Mouse (Mus musculus): ENCODE data around the gene Aif1. TPM values are rescaled to one million over a fixed set of nuclear protein-coding genes. Genes with fewer than 3 reads are reported as not detected.
"Not testable (repeated sequence)": the region's sequence is repeated elsewhere in the genome, so short reads cannot be mapped to it uniquely, and the experiment has no call there.

Gene Aif1
- polyA plus RNA-seq, 1 experiment from 2014 or later: 14.8 TPM

- Histone ChIP-seq H3K27me3 (ENCODE audit: insufficient read depth, low read length) (no peaks in the 10 kb centered on the region), H3K27ac (peak overlapping the region; percentile 89), H3K36me3 (ENCODE audit: insufficient read depth, low read length) (peaks cover 11% of the 10 kb centered on the region; the same call in 1 of the 2 replicates), H3K9ac (ENCODE audit: low read depth, low read length) (peak overlapping the region; percentile 69), H3K4me3 (replicated peaks; ENCODE audit: low read depth, low read length) (peak overlapping the region; percentile 53), H3K4me2 (ENCODE audit: low read length) (peak overlapping the region; percentile 62), H3K4me1 (replicated peaks; ENCODE audit: insufficient read depth, low read length) (peaks cover 20% of the 10 kb centered on the region), H3K9me3 (replicated peaks; ENCODE audit: low read length) (no peaks in the 10 kb centered on the region)
- no peak for DNase-seq (ENCODE audit: low spot score)
- TF ChIP-seq CTCF (IDR thresholded peaks at IDR 0.05; ENCODE audit: low read depth): no peak
- no peak for ATAC-seq (replicated peaks; ENCODE audit: low FRiP score, low read depth)
- 34% methylated on average over 6 of the region's 6 CpGs for WGBS
Measured at GRCm38 (mm10) chr17:35125578-35125977, 50.3 kb downstream of the Aif1 start.

GRCm38 (mm10) chr17:35125081-35125480 lies 50.8 kb downstream of the Aif1 start:
- TF ChIP-seq CTCF (IDR thresholded peaks at IDR 0.05; ENCODE audit: low read depth): no peak
- no peak overlapping the region for H3K4me3 ChIP-seq (replicated peaks; ENCODE audit: low read depth, low read length)
- H3K9ac ChIP-seq (ENCODE audit: low read depth, low read length): peak overlapping the region; percentile 69; the same call in 1 of the 2 replicates

GRCm38 (mm10) chr17:35124261-35124896 lies 51.5 kb downstream of the Aif1 start:
- H3K4me1 ChIP-seq (replicated peaks; ENCODE audit: insufficient read depth, low read length): peaks cover 20% of the 10 kb centered on the region
- H3K27ac ChIP-seq: not testable (repeated sequence)

More at GRCm38 (mm10) chr17:35125081-35125480, 50.8 kb downstream of the Aif1 start:
- H3K27ac ChIP-seq: peak overlapping the region; percentile 89; the same call in 1 of the 2 replicates
- WGBS: 96% methylated on average over 1 of the region's 1 CpGs
- peak overlapping the region; percentile 62; the same call in 1 of the 2 replicates for H3K4me2 ChIP-seq (ENCODE audit: low read length)
- peaks cover 10% of the 10 kb centered on the region; the same call in 1 of the 2 replicates for H3K36me3 ChIP-seq (ENCODE audit: insufficient read depth, low read length)
- peaks cover 20% of the 10 kb centered on the region for H3K4me1 ChIP-seq (replicated peaks; ENCODE audit: insufficient read depth, low read length)
- H3K27me3 ChIP-seq (ENCODE audit: insufficient read depth, low read length): no peaks in the 10 kb centered on the region
- DNase-seq (ENCODE audit: low spot score) (no peak), ATAC-seq (replicated peaks; ENCODE audit: low FRiP score, low read depth) (no peak)
- H3K9me3 ChIP-seq (replicated peaks; ENCODE audit: low read length): no peaks in the 10 kb centered on the region

GRCm38 (mm10) chr17:35123287-35123686 lies 52.6 kb downstream of the Aif1 start:
- not testable (repeated sequence) for H3K9me3 ChIP-seq (replicated peaks; ENCODE audit: low read length); H3K4me2 ChIP-seq (ENCODE audit: low read length); ATAC-seq (replicated peaks; ENCODE audit: low FRiP score, low read depth); H3K27me3 ChIP-seq (ENCODE audit: insufficient read depth, low read length); H3K27ac ChIP-seq; DNase-seq (ENCODE audit: low spot score); H3K4me3 ChIP-seq (replicated peaks; ENCODE audit: low read depth, low read length); H3K9ac ChIP-seq (ENCODE audit: low read depth, low read length)
- peaks cover 20% of the 10 kb centered on the region for H3K4me1 ChIP-seq (replicated peaks; ENCODE audit: insufficient read depth, low read length)
- WGBS: 94% methylated on average over 9 of the region's 9 CpGs
- peaks cover 13% of the 10 kb centered on the region; the same call in 1 of the 2 replicates for H3K36me3 ChIP-seq (ENCODE audit: insufficient read depth, low read length)

More at GRCm38 (mm10) chr17:35124261-35124896, 51.5 kb downstream of the Aif1 start:
- H3K4me3 ChIP-seq (replicated peaks; ENCODE audit: low read depth, low read length); DNase-seq (ENCODE audit: low spot score); H3K27me3 ChIP-seq (ENCODE audit: insufficient read depth, low read length); H3K9me3 ChIP-seq (replicated peaks; ENCODE audit: low read length); H3K4me2 ChIP-seq (ENCODE audit: low read length); H3K36me3 ChIP-seq (ENCODE audit: insufficient read depth, low read length); H3K9ac ChIP-seq (ENCODE audit: low read depth, low read length); ATAC-seq (replicated peaks; ENCODE audit: low FRiP score, low read depth): not testable (repeated sequence)
- 92% methylated on average over 12 of the region's 12 CpGs for WGBS

GRCm38 (mm10) chr17:35121871-35122303 lies 54.0 kb downstream of the Aif1 start, which contains the start of gene Csnk2b:
TSS of gene Csnk2b (minus strand) at chr17:35122053.
- H3K9ac ChIP-seq (ENCODE audit: low read depth, low read length): peak within 1 kb of the TSS; percentile 93
- H3K9me3 ChIP-seq (replicated peaks; ENCODE audit: low read length): no peaks in the 10 kb centered on the region
- peak within 1 kb of the TSS; percentile 90 for H3K27ac ChIP-seq
- H3K4me3 ChIP-seq (replicated peaks; ENCODE audit: low read depth, low read length): peak within 1 kb of the TSS; percentile 98
- peak within 1 kb of the TSS; percentile 88 for H3K4me2 ChIP-seq (ENCODE audit: low read length)
- peaks cover 18% of the 10 kb centered on the region for H3K36me3 ChIP-seq (ENCODE audit: insufficient read depth, low read length)
- H3K27me3 ChIP-seq (ENCODE audit: insufficient read depth, low read length): no peaks in the 10 kb centered on the region
- DNase-seq (ENCODE audit: low spot score) (peak; percentile 91), ATAC-seq (replicated peaks; ENCODE audit: low FRiP score, low read depth) (no peak)
- under 1% methylated on average over 19 of the region's 19 CpGs for WGBS
- H3K4me1 ChIP-seq (replicated peaks; ENCODE audit: insufficient read depth, low read length): peaks cover 10% of the 10 kb centered on the region
- TF ChIP-seq CTCF (IDR thresholded peaks at IDR 0.05; ENCODE audit: low read depth): peak; percentile 54

- Histone ChIP-seq H3K36me3 (ENCODE audit: insufficient read depth, low read length) (peaks cover 20% of the 10 kb centered on the region), H3K9me3 (replicated peaks; ENCODE audit: low read length) (no peaks in the 10 kb centered on the region), H3K27ac (peak within 1 kb of the TSS; percentile 90), H3K27me3 (ENCODE audit: insufficient read depth, low read length) (no peaks in the 10 kb centered on the region), H3K9ac (ENCODE audit: low read depth, low read length) (peak within 1 kb of the TSS; percentile 93), H3K4me1 (replicated peaks; ENCODE audit: insufficient read depth, low read length) (peaks cover 5% of the 10 kb centered on the region), H3K4me2 (ENCODE audit: low read length) (peak within 1 kb of the TSS; percentile 88), H3K4me3 (replicated peaks; ENCODE audit: low read depth, low read length) (peak within 1 kb of the TSS; percentile 98)
- WGBS: under 1% methylated on average over 50 of the region's 50 CpGs
- ATAC-seq (replicated peaks; ENCODE audit: low FRiP score, low read depth) (peak; percentile 93), DNase-seq (ENCODE audit: low spot score) (peak; percentile 100)
- TF ChIP-seq CTCF (IDR thresholded peaks at IDR 0.05; ENCODE audit: low read depth): peak; percentile 13; the same call in 1 of the 2 replicates
Measured at GRCm38 (mm10) chr17:35121143-35121799, 54.6 kb downstream of the Aif1 start, which contains the start of gene Gpank1. TSS of gene Gpank1 (plus strand) at chr17:35121455.

Small RNA genes lying within 50 kb of the gene (microRNA-seq; reads per million reads assigned to microRNA genes)
- gene Mir6973a (not detected), gene Mir6974 (not detected)

Other genes with a start within 250 kb of the Aif1 start
- 92.0 and 101 TPM in 2 replicates for gene Neu1, start 244.8 kb downstream of the Aif1 start, polyA plus RNA-seq (2015; fragmentation: Nextera tagmentation; extraction: Ambion mirVana)
- gene Hspa1b, start 216.8 kb downstream of the Aif1 start, polyA plus RNA-seq (2015; fragmentation: Nextera tagmentation; extraction: Ambion mirVana): 2.2 and 2.6 TPM in 2 replicates
- gene Gm20481, start 206.2 kb downstream of the Aif1 start, polyA plus RNA-seq (2015; fragmentation: Nextera tagmentation; extraction: Ambion mirVana): not detected in 2 replicates
- gene Hspa1a, start 203.9 kb downstream of the Aif1 start, polyA plus RNA-seq (2015; fragmentation: Nextera tagmentation; extraction: Ambion mirVana): 22.4 and 23.5 TPM in 2 replicates
- gene Hspa1l, start 203.4 kb downstream of the Aif1 start, polyA plus RNA-seq (2015; fragmentation: Nextera tagmentation; extraction: Ambion mirVana): 0.54 and 0.72 TPM in 2 replicates
- 133 and 141 TPM in 2 replicates for gene Lsm2, start 194.2 kb downstream of the Aif1 start, polyA plus RNA-seq (2015; fragmentation: Nextera tagmentation; extraction: Ambion mirVana)
- 61.3 and 63.3 TPM in 2 replicates for gene Vars, start 175.1 kb downstream of the Aif1 start, polyA plus RNA-seq (2015; fragmentation: Nextera tagmentation; extraction: Ambion mirVana)
- gene Vwa7, start 159.5 kb downstream of the Aif1 start, polyA plus RNA-seq (2015; fragmentation: Nextera tagmentation; extraction: Ambion mirVana): 0.16 and 0.20 TPM in 2 replicates
- gene Sapcd1, start 148.1 kb downstream of the Aif1 start, polyA plus RNA-seq (2015; fragmentation: Nextera tagmentation; extraction: Ambion mirVana): 2.3 and 3.7 TPM in 2 replicates
- gene Msh5, start 129.3 kb downstream of the Aif1 start, polyA plus RNA-seq (2015; fragmentation: Nextera tagmentation; extraction: Ambion mirVana): 2.7 and 3.0 TPM in 2 replicates
- gene Clic1, start 126.1 kb downstream of the Aif1 start, polyA plus RNA-seq (2015; fragmentation: Nextera tagmentation; extraction: Ambion mirVana): 266 and 282 TPM in 2 replicates
- 227 and 244 TPM in 2 replicates for gene Ddah2, start 117.0 kb downstream of the Aif1 start, polyA plus RNA-seq (2015; fragmentation: Nextera tagmentation; extraction: Ambion mirVana)
- gene Ly6g6c, start 110.7 kb downstream of the Aif1 start, polyA plus RNA-seq (2015; fragmentation: Nextera tagmentation; extraction: Ambion mirVana): not detected in 2 replicates
- gene Mpig6b, start 109.9 kb downstream of the Aif1 start, polyA plus RNA-seq (2015; fragmentation: Nextera tagmentation; extraction: Ambion mirVana): 0.36 and 0.45 TPM in 2 replicates
- gene Ly6g6e, start 99.2 kb downstream of the Aif1 start, polyA plus RNA-seq (2015; fragmentation: Nextera tagmentation; extraction: Ambion mirVana): 1.3 and 1.6 TPM in 2 replicates
- 7.6 and 7.8 TPM in 2 replicates for gene Ly6g6d, start 98.0 kb downstream of the Aif1 start, polyA plus RNA-seq (2015; fragmentation: Nextera tagmentation; extraction: Ambion mirVana)
- not detected in 2 replicates for gene Ly6g6f, start 90.5 kb downstream of the Aif1 start, polyA plus RNA-seq (2015; fragmentation: Nextera tagmentation; extraction: Ambion mirVana)
- gene Abhd16a, start 86.8 kb downstream of the Aif1 start, polyA plus RNA-seq (2015; fragmentation: Nextera tagmentation; extraction: Ambion mirVana): 109 and 113 TPM in 2 replicates
- not detected in 2 replicates for gene Ly6g5c, start 67.8 kb downstream of the Aif1 start, polyA plus RNA-seq (2015; fragmentation: Nextera tagmentation; extraction: Ambion mirVana)
- gene Ly6g5b, start 60.6 kb downstream of the Aif1 start, polyA plus RNA-seq (2015; fragmentation: Nextera tagmentation; extraction: Ambion mirVana): 0.69 and 1.1 TPM in 2 replicates
- 14.6 and 15.2 TPM in 2 replicates for gene Gpank1, start 54.6 kb downstream of the Aif1 start, polyA plus RNA-seq (2015; fragmentation: Nextera tagmentation; extraction: Ambion mirVana)
- 300 and 312 TPM in 2 replicates for gene Csnk2b, start 54.0 kb downstream of the Aif1 start, polyA plus RNA-seq (2015; fragmentation: Nextera tagmentation; extraction: Ambion mirVana)
- gene D17H6S53E, start 49.7 kb downstream of the Aif1 start, polyA plus RNA-seq (2015; fragmentation: Nextera tagmentation; extraction: Ambion mirVana): 10.5 and 11.9 TPM in 2 replicates
- 59.6 and 64.2 TPM in 2 replicates for gene Apom, start 44.0 kb downstream of the Aif1 start, polyA plus RNA-seq (2015; fragmentation: Nextera tagmentation; extraction: Ambion mirVana)
- 46.0 and 50.2 TPM in 2 replicates for gene Bag6, start 40.9 kb downstream of the Aif1 start, polyA plus RNA-seq (2015; fragmentation: Nextera tagmentation; extraction: Ambion mirVana)
- 79.2 and 94.5 TPM in 2 replicates for gene Prrc2a, start 11.2 kb downstream of the Aif1 start, polyA plus RNA-seq (2015; fragmentation: Nextera tagmentation; extraction: Ambion mirVana)
- gene Lst1, start 12.4 kb upstream of the Aif1 start, polyA plus RNA-seq (2015; fragmentation: Nextera tagmentation; extraction: Ambion mirVana): 11.4 and 15.0 TPM in 2 replicates
- 0.98 and 1.0 TPM in 2 replicates for gene Ltb, start 18.4 kb upstream of the Aif1 start, polyA plus RNA-seq (2015; fragmentation: Nextera tagmentation; extraction: Ambion mirVana)
- 0.19 and 0.25 TPM in 2 replicates for gene Tnf, start 25.9 kb upstream of the Aif1 start, polyA plus RNA-seq (2015; fragmentation: Nextera tagmentation; extraction: Ambion mirVana)
- gene Lta, start 29.3 kb upstream of the Aif1 start, polyA plus RNA-seq (2015; fragmentation: Nextera tagmentation; extraction: Ambion mirVana): 0.15 TPM in 1 of 2 replicates, not detected in the other
- gene Gm16181, start 44.8 kb upstream of the Aif1 start, polyA plus RNA-seq (2015; fragmentation: Nextera tagmentation; extraction: Ambion mirVana): 0.25 and 0.29 TPM in 2 replicates
- gene Atp6v1g2, start 57.6 kb upstream of the Aif1 start, polyA plus RNA-seq (2015; fragmentation: Nextera tagmentation; extraction: Ambion mirVana): 6.6 and 6.7 TPM in 2 replicates
- 11.7 and 14.5 TPM in 2 replicates for gene Nfkbil1, start 59.7 kb upstream of the Aif1 start, polyA plus RNA-seq (2015; fragmentation: Nextera tagmentation; extraction: Ambion mirVana)
- 303 and 329 TPM in 2 replicates for gene Ddx39b, start 65.7 kb upstream of the Aif1 start, polyA plus RNA-seq (2015; fragmentation: Nextera tagmentation; extraction: Ambion mirVana)
- 111 and 125 TPM in 2 replicates for gene H2-D1, start 86.7 kb upstream of the Aif1 start, polyA plus RNA-seq (2015; fragmentation: Nextera tagmentation; extraction: Ambion mirVana)
- gene H2-Q1, start 144.3 kb upstream of the Aif1 start, polyA plus RNA-seq (2015; fragmentation: Nextera tagmentation; extraction: Ambion mirVana): not detected in 2 replicates
- 4.6 and 6.1 TPM in 2 replicates for gene H2-Q2, start 166.2 kb upstream of the Aif1 start, polyA plus RNA-seq (2015; fragmentation: Nextera tagmentation; extraction: Ambion mirVana)
- 6.1 and 6.8 TPM in 2 replicates for gene H2-Q4, start 203.5 kb upstream of the Aif1 start, polyA plus RNA-seq (2015; fragmentation: Nextera tagmentation; extraction: Ambion mirVana)
- gene H2-Q6, start 248.8 kb upstream of the Aif1 start, polyA plus RNA-seq (2015; fragmentation: Nextera tagmentation; extraction: Ambion mirVana): 7.0 and 7.2 TPM in 2 replicates

Measured in kidney, postnatal 0 days (tissue).